Mouse (Mus musculus): Measurements from ENCODE around the gene BC004004. TPM values are rescaled to one million over a fixed set of nuclear protein-coding genes. Genes with fewer than 3 reads are reported as not detected.
"Not testable (repeated sequence)": the region's sequence is repeated elsewhere in the genome, so short reads cannot be mapped to it uniquely, and the experiment has no call there.

Gene BC004004
- total RNA-seq, 2 experiments from 2014 or later, result 102 to 122 TPM

- peak; percentile 99 for DNase-seq
Measured at GRCm38 (mm10) chr17:29347645-29348256, 79.2 kb downstream of the BC004004 start, which contains the start of gene Mtch1. Mtch1 (minus strand) TSS chr17:29347934.

GRCm38 (mm10) chr17:29348996-29349395 is 80.4 kb downstream of the BC004004 start:
- DNase-seq, result no peak

DNA sequence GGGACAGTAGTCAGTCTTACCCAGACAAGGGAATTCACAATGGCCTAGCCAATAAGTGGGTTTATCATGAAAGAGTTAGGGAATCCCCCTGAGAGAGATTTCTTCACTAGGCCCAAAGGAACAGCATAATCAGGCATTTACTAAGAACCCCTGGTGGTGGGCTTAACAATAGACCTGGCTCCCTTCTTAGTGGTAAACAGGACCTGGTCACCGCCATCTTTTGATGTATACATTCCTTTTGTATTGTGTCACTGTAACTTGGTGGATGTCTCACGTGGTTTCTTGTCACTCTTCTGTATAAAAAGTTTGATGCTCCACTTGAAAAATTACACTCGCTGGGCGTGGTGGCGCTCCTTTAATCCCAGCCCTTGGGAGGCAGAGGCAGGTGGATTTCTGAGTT is 82.5 kb downstream of the BC004004 start:
- DNase-seq, result not testable (repeated sequence)

- no peak for DNase-seq
Measured at GRCm38 (mm10) chr17:29355461-29355840, 86.9 kb downstream of the BC004004 start.

- peak; percentile 77 for DNase-seq
Measured at GRCm38 (mm10) chr17:29355841-29356478, 87.4 kb downstream of the BC004004 start.

DNA sequence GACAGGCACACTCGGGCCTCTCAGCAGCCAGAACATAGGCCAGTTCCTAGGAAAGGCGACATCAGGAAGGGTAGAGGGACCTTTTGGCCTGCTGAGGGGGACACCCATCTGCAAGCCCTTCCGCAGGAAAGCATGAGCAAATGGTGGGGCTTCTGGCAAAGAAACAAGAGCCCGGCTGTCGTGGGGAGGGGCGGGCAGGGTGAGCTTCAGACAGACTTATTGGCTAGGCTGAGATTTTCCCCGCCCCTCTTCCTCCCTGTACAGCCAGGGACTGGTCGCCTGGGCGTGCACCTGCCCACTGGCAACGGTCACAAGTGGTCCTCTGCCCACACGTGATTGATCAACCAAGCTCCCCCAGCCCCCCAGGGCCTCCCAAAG is 87.9 kb downstream of the BC004004 start:
- peak; percentile 82 for DNase-seq

- DNase-seq, result no peak
Measured at GRCm38 (mm10) chr17:29356882-29357281, 88.3 kb downstream of the BC004004 start.

DNA sequence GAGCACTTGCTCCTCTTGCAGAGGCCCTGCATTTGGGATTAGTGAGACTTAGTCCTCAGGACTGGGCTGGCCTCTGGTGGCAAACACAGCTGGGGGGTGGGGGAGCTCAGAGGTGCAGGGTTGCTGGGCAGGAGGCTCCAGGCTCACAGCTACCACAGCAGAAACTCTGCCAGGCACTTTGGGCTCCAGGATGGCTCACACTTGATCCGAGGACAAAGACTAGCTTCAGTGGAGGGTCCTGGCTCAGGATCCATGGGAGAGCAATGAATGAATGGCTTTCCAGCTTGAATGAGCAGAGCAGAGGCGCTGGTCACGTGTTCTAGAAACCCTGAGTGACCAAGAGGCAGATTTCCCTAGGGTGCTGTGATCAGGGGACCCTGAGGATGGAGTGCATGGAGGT is 90.3 kb downstream of the BC004004 start:
- DNase-seq, result no peak

GRCm38 (mm10) chr17:29360761-29361221 is 92.2 kb downstream of the BC004004 start, which contains the start of gene Fgd2:
Fgd2 (plus strand) TSS chr17:29360914.
- peak; percentile 8 for DNase-seq

GRCm38 (mm10) chr17:29361982-29362691 is 93.5 kb downstream of the BC004004 start:
- peak; percentile 5 for DNase-seq

GRCm38 (mm10) chr17:29363109-29363508 is 94.5 kb downstream of the BC004004 start:
- DNase-seq, result no peak

Other genes with a start within 250 kb of the BC004004 start
- gene Srsf3, start 236.2 kb upstream of the BC004004 start, total RNA-seq (2021), result 10 to 100 TPM; 36.4 to 48.2 TPM
- gene Cdkn1a, start 177.8 kb upstream of the BC004004 start, total RNA-seq (2021), result 10 to 100 TPM; 30.4 to 42.0 TPM
- gene Rab44, start 154.6 kb upstream of the BC004004 start, total RNA-seq (2021), result under 1 TPM; 0.33 to 0.78 TPM
- under 1 TPM in 1 of 2 experiments, not detected in 1; 0.13 TPM for gene Cpne5, start 30.6 kb upstream of the BC004004 start, total RNA-seq (2021)
- gene Ppil1, start 4.6 kb upstream of the BC004004 start, total RNA-seq (2021), result 1 to 10 TPM; 7.8 TPM
- 10 to 100 TPM; 27.9 to 47.2 TPM for gene Pi16, start 48.9 kb downstream of the BC004004 start, total RNA-seq (2021)
- 100 to 1,000 TPM; 104 to 106 TPM for gene Mtch1, start 79.1 kb downstream of the BC004004 start, total RNA-seq (2021)
- gene Fgd2, start 92.1 kb downstream of the BC004004 start, total RNA-seq (2021), result 1 to 10 TPM; 1.2 to 1.6 TPM
- 10 to 100 TPM; 11.1 to 17.5 TPM for gene Pim1, start 222.0 kb downstream of the BC004004 start, total RNA-seq (2021)

All from gastrocnemius, postnatal 25 days (tissue).